23 mouse cellular contexts compared by ENCODE assay signal in genomic region chr6:73981742-73982141, GRCm38 (mm10).
DNase-seq lines count a peak whose midpoint lies in the region; ATAC-seq lines count a peak whose summit lies in the region.
"Had no signal": no experiment of that assay in that cellular context is flagged by ENCODE, and none has a peak within 500 bp of the region (broad histone marks: within the 10 kb centered on the region; RNA-seq: fewer than 3 reads in every experiment).

No protein-coding gene starts in this region.

- no peak overlapping the region for H3K9ac ChIP-seq in hindbrain, embryonic 12.5 days
- H3K9ac ChIP-seq: embryonic facial prominence, embryonic 12.5 days; embryonic facial prominence, embryonic 15.5 days; forebrain, embryonic 13.5 days; hindbrain, embryonic 13.5 days; intestine, embryonic 15.5 days had no signal

- H3K4me3 ChIP-seq in hindbrain, embryonic 12.5 days: no peak overlapping the region
- H3K4me3 ChIP-seq: embryonic facial prominence, embryonic 12.5 days; embryonic facial prominence, embryonic 15.5 days; forebrain, embryonic 13.5 days; gastrocnemius, adult 2 months; hindbrain, embryonic 13.5 days; intestine, embryonic 15.5 days had no signal

- H3K27ac ChIP-seq in hindbrain, embryonic 12.5 days: no peak overlapping the region
- H3K27ac ChIP-seq: embryonic facial prominence, embryonic 12.5 days; embryonic facial prominence, embryonic 15.5 days; forebrain, embryonic 13.5 days; gastrocnemius, adult 2 months; hindbrain, embryonic 13.5 days; intestine, embryonic 15.5 days had no signal

- no peaks in the 10 kb centered on the region for H3K27me3 ChIP-seq in hindbrain, embryonic 12.5 days
- H3K27me3 ChIP-seq: embryonic facial prominence, embryonic 12.5 days; embryonic facial prominence, embryonic 15.5 days; forebrain, embryonic 13.5 days; hindbrain, embryonic 13.5 days; intestine, embryonic 15.5 days had no signal

- WGBS in hindbrain, embryonic 12.5 days: 87% methylated on average over 4 of the region's 4 CpGs

- H3K4me1 ChIP-seq in hindbrain, embryonic 12.5 days: no peaks in the 10 kb centered on the region
- H3K4me1 ChIP-seq: embryonic facial prominence, embryonic 12.5 days; embryonic facial prominence, embryonic 15.5 days; forebrain, embryonic 13.5 days; hindbrain, embryonic 13.5 days; intestine, embryonic 15.5 days had no signal

- H3K9me3 ChIP-seq in hindbrain, embryonic 12.5 days (replicated peaks): no peaks in the 10 kb centered on the region
- H3K9me3 ChIP-seq: embryonic facial prominence, embryonic 12.5 days; embryonic facial prominence, embryonic 15.5 days; forebrain, embryonic 13.5 days; hindbrain, embryonic 13.5 days; intestine, embryonic 15.5 days had no signal

- no peaks in the 10 kb centered on the region for H3K36me3 ChIP-seq in hindbrain, embryonic 12.5 days
- H3K36me3 ChIP-seq: embryonic facial prominence, embryonic 12.5 days; embryonic facial prominence, embryonic 15.5 days; hindbrain, embryonic 13.5 days; intestine, embryonic 15.5 days had no signal

- DNase-seq in frontal cortex, postnatal 25 days (ENCODE audit: low spot score in 2 of 2): no peak
- DNase-seq in layer of hippocampus, adult 9-11 months: peak; percentile 17
- DNase-seq in layer of hippocampus, postnatal 25 days (ENCODE audit: extremely low spot score in 1 of 2, low spot score in 1 of 2): no peak
- peak; percentile 4 for DNase-seq in telencephalon, adult 2 months (ENCODE audit: low read depth, low spot score)
- DNase-seq: adrenal gland, adult 2 months; adrenal gland, postnatal 25 days; cerebellum, adult 11 months; cerebellum, adult 2 months; cerebellum, adult 9-11 months; cerebellum, postnatal 25 days; gastrocnemius, adult 2 months; gastrocnemius, postnatal 14 days; heart, adult 11 months had no signal

- H3K4me2 ChIP-seq in hindbrain, embryonic 12.5 days (replicated peaks): no peak overlapping the region
- H3K4me2 ChIP-seq: embryonic facial prominence, embryonic 12.5 days; embryonic facial prominence, embryonic 15.5 days; forebrain, embryonic 13.5 days; heart, embryonic 11.5 days; hindbrain, embryonic 13.5 days; intestine, embryonic 15.5 days had no signal

- ATAC-seq in frontal cortex, adult (ENCODE audit: low TSS enrichment): peak; percentile 44; the same call in 1 of the 2 replicates
- ATAC-seq in hindbrain, embryonic 12.5 days (ENCODE audit: low FRiP score): no peak
- ATAC-seq: CD4-positive, CD25-positive, alpha-beta regulatory T cell, adult 4 months; forebrain, embryonic 13.5 days; hindbrain, embryonic 16.5 days; intestine, embryonic 15.5 days had no signal

Comparison
In these comparisons a context has a peak if more than half of its experiments do, and no peak if none do; other contexts are left out.
1. DNase-seq: peak in layer of hippocampus, adult 9-11 months (single experiment) and telencephalon, adult 2 months (single experiment); none in frontal cortex, postnatal 25 days (0 of 2) and layer of hippocampus, postnatal 25 days (0 of 2).